Mouse (Mus musculus) ovary, postnatal 10 days (tissue): Measurements from ENCODE around the gene Ndufa6.

Source experiments
- DNase-seq: peaks from one replicate; pipeline ENCODE4 v3.0.0; 2022; ENCODE audit warnings: low spot score

Ndufa6 gene

DNA sequence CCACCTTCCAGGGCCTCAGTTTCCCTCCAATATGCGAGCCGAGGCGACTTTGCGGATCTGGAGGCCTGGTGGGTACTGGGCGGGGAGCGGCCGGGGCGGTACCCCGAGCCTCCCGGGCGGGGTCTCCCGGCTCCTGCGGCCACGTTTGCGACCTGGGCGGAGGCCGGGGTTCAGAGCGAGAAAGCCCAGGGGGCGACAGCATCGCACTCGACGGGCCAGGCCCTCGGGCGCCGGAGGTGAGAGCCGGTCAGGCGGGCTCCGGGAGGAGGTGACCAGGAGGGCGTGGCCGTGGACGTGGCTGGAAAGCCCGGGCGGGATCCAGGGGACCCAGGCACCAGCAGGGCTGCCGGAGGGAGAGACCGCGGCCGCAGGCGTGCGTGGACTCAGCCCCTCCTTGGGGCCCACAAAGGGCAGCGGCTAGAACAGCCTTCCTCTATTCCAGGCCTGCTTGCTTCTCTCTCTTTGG, 13.1 kb downstream of the Ndufa6 start:
- peak; percentile 68 for DNase-seq

DNA sequence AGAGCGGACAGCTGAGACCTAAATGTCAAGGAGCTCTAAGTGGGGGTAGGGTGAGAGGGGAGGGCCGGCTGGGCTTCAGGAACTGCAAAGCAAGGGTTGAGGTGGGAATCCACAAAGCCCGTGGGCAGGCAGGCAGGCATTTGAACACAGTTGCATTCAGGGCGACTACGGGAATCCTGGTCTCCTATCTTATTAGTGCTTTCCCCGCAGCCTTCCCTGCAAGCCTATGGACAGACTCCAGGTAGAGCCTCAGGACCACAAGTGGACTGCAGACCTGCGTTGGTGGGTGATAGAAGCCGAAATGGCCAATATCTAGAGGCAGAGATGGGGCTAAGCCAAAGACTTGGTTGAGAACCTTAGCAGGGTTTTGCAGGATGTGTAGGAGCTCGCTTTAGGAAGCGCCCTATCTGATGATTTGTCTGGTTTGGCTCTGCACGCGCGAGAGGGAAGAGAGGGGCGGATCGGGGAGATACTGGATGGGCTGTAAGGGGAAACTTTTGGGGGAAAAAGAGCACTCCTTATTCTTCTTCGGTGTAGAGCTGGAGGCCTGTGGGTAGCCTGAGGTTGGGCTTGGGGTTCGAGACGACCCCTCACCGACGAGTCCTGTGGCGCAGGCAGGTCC, 13.6 kb downstream of the Ndufa6 start:
- no peak for DNase-seq

DNA sequence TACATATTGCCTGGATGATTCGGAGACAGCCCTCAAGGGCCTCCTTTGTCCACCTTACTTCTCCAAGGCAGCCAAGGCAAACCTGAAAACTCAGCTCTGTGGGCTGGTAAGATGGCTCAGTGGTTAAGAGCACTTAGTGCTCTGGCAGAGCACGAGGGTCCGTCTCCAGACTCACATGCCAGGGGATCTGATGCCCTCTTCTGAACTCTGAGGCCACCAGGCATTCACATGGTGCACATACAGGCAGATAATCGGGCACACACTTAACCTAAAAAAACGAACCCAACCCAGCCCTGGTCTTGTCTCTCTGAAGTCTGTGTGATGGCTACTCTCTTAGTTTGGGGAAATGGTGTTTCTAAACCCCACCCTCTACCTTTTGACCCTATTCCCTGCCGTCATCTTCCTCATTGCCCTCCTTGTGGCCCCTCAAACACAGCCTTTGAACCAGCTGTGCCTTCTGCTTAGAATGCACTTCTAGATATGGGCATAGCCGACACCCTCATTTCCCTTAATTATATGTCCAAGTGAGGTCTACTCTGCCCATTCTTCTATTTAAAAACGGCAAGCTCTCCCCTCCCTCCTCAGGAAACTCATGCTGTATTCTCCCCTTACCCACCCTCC, 14.4 kb downstream of the Ndufa6 start:
- no peak for DNase-seq

DNA sequence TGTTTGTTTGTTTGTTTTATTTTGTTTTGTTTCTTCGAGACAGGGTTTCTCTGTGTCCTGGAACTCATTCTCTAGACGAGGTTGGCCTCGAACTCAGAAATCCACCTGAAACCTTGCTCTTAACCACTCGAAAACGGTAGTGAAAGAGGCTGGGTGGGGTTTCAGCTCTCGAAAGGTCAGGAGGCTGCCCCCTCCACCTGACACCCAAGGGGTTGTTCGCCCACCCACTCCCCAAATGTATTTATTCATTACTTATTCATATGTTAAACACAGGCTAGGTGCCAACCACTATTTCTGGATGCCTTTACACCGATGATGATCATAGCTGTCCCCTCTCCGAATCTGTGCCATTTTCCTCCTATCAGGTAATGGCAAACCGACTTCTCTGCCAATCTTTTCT, 15.0 kb downstream of the Ndufa6 start:
- no peak for DNase-seq

DNA sequence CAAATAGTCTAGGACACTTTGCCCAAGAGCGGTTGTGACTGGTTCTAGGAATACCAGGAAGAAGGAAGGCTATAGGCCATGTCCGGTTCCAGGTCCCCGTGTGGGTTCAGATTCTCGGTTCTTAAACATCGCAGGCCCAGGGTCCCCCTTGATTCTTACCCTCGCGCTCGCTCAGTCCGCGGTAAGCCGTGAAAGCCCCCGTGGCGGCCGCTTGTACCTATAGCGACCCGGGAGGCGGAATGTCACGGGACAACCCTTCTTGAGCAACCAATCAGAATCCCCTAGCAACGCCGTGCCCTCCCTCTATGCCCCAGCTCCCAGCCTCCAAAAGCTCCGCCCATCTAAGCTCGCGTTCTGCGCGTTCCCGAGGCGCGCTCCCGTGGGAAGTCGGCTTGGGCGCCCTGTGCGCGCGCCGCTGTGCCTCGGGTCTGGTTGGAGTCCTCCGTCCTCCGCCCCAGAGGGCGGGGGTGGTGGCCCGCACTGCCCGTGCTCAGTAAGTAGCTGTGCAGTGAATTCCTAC, 15.5 kb downstream of the Ndufa6 start, which contains the start of the genes Naga, Pheta2 and Smdt1:
Gene Naga, minus strand, starts transcription at position 333 of the 520 bp plus-strand sequence.
Gene Pheta2, plus strand, starts transcription at position 350 of the 520 bp plus-strand sequence.
Gene Smdt1, plus strand, starts transcription at position 367 of the 520 bp plus-strand sequence.
- peak; percentile 90 for DNase-seq

DNA sequence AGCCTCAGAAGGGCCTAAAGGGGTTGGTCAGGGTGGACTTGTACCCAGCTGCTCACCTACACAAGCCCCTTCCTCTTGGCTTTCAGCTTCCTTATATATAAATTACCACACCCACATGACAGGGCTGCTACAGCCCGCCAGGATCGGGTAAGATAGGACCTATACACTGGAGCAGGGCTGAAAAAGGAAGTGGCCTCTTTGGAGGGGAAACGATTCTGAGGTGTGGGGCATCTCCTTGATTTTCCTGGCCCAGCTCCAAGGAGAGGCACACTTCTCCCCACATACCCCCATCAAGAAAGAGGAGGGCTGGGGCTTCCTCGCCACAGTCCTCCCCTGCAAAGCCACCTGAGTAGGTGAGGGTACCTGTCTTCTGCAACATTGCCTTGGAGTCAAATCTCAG, 16.2 kb downstream of the Ndufa6 start:
- DNase-seq: no peak

DNA sequence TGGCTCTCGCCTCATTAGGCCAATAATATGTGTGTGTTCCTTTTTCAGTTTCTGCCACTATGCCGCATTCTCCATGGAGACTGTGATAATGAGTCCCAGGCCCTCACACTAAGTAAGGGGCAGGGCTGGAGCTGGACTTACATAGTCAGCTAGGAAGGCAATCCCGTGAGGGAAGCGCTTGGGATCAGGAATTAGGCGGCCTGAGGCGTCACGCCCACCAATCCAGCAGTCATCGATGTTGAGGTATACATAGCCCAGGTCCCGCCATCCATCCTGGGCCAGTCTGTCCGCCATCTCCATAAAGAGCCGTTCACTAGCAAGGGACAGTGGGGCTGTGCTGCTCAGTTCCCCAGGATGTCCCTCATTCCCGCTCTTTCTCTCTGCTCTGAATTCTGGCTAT, 17.5 kb downstream of the Ndufa6 start:
- no peak for DNase-seq

DNA sequence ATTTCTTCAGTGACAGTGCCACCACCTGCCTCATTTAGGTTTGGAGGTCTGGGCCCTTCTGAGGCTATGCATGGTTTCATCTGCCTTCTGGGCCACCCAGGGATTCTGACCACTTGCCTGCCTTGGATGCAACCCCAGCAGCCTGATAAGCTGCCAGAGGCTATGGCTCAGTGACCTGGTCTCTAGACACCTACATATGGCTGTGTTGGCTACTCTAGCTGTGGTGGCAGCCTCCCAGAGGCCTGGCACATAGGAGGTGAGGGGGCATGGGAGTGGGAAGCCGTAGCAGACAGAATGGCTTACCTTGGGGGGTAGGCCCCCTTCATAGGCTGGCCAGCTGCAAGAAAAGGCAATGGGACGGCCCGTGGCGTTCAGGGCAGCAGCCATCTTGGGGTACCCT, 18.9 kb downstream of the Ndufa6 start:
- DNase-seq: no peak

DNA sequence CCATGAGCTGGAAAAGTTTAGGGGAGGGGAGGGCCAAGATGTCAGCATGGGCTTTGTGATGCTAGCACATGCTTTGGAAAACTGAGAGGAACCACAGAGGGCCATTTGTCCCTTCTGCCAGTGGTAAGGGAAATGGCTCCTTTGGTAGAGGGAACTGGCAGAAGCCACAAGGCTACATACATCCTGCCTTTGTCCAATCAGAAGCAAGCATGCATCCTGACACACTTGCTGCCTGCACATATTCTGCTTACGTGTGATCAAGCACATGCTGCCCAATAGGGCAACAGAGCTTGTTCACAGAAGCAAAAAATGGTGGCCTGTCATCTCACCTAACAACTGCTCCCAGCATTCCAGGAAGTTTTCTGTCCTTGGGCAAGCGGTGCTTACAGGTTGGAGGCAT, 28.7 kb downstream of the Ndufa6 start:
- DNase-seq: no peak

DNA sequence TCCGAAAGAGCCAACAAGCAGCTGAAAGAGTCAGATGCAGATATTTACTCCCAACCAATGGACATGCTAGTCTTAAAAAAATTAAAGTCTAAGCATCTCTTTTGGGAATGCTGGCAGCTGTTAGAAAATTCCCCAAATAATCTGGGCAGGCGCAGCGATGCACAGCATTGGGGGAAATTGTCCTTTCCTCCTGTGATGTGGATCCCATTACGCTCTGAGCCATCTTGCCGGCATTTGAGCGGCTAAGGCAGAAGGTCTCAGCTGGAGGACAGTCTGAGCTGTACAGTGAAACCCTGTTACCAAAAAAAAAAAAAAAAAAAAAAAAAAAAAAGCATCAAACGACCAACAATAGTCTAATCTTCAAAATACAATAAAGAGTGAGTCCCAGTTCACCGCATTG, 31.9 kb downstream of the Ndufa6 start:
- DNase-seq: no peak

DNA sequence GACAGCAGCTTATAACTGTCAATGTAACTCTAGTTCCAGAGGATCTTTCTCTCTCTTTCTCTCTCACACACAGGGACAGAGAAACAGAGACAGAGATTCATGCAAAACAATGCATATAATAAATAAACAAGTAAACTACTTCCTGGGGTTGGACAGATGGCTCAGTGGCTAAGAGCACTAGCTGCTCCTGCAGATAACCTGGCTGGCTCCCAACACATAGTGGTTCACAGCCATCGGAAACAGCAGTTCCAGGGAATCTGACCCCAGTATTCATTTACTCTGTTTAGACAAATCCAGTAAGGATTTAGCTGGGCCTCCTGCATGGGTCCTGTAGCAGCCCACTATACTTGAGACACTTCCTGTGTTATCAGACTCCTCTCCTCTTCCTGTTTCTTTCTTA, 34.5 kb downstream of the Ndufa6 start:
- no peak for DNase-seq

DNA sequence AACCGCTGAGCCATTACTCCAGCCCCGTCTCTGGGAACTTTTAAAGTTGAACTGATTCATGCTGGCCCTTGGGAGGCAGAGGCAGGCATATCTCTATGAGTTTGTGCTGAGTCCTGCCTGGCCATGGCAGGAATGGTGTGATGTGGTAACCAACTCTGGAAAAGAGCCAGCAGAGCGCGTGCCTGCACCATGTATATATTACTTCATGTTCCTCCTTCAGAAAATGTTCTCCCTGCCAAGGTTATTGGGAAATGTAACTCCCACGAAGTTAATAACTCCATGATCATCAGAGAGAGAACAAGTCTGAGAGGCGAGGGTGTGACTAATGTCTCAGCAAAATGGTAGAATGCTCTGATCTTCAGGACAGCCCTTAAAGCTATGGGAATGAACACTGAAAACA, 36.3 kb downstream of the Ndufa6 start:
- DNase-seq: no peak

DNA sequence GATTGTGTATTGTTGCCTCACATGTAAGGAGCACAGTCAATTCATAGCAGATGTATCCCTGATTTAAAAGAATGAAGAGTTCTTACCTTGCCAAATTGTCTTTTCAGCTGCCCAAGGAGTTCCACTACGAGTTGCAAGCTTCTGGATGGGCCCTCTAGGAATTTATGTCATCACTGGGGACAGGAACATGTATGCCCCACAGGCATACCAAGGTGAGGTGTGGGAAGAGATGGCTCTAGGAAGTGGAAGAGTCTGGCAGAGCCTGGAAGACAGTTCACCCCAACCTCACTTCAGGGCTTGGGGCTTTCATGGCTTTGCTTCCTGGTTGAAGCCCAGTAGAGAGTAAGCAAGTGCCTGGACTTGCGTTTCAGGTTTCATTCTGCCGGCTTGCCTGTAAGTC, 45.7 kb downstream of the Ndufa6 start:
- DNase-seq: no peak

DNA sequence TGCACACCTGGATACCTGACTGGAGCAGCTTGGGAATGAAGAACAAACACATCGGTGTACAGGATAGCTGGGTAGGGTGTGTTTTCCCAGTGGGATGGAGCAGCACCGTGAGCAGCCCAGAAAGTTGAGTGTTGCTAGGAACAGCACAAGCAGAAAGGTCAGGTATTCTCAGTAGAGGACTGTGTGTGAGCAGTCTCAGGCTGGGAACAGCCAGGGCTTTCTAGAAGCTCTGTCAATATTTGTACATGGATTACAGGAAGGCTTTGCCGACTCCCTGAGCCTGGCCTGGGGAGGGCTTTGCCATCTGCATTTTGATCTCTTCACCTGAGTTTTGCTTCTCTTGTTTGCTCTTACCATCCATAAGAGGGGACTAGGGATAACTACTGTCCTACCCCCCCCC, 47.0 kb downstream of the Ndufa6 start:
- no peak for DNase-seq
